Mouse (Mus musculus) heart, postnatal 0 days (tissue): Measurements from ENCODE around the gene Rasgrf1.

Experiments used
- CTCF ChIP-seq: IDR thresholded peaks from 2 replicates; pipeline ENCODE4 v1.5.1; 2016; ENCODE audit warnings: antibody characterized with exemption, control low read depth, low read depth
- EP300 ChIP-seq: IDR thresholded peaks from 2 replicates; pipeline ENCODE4 v1.6.1; 2016; ENCODE audit warnings: antibody characterized with exemption, low read depth

DNA sequence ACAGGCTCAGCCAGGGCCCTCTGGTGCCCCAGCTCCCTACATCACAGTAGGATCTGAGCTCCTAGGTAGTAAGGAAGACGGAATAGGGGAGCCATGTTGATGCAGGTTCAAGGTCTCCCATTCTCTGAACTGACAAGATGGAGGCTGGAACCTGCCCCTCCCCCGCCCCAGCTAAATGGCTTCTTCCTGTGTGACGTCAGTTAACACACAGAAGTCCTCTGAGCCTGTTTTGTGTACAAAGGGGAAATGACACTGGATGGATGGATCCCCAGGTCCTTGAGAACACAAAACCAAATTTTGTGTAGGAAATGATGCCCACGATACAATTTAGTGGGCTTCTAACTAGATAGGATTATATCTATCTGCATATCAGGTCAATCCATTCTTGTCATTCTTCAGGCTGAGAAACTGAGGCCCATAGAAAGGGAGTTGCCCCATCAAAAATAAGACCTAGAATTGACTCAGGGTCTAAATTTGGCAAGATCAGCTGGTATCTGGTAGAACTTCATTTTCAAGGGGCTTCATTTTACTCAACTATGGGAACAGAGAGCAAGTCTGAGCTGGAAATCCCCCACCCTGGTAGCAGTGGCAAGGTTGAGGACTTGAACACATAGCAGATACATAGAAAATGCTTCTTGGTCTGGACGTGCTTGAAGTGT is 2.3 kb downstream of the Rasgrf1 start:
- TF ChIP-seq CTCF (no peak), EP300 (no peak)
